ENCODE assay signal across 8 mouse cellular contexts in genomic region chr10:110920368-110920950, GRCm38 (mm10). TPM values are rescaled to one million over a fixed set of nuclear protein-coding genes. Genes with fewer than 3 reads are reported as not detected.
DNase-seq lines count a peak whose midpoint lies in the region; ATAC-seq and TF ChIP-seq lines count a peak whose summit lies in the region.

No protein-coding gene starts in this region.

- intact Hi-C loops in gastrocnemius, adult 2 months (cut with DNase I), result no loop called here

- DNase-seq in gastrocnemius, adult 2 months, result peak; percentile 21
- DNase-seq in gastrocnemius, postnatal 4 days (ENCODE audit: low spot score in 2 of 2), result no peak
- no peak for DNase-seq in ovary, postnatal 36 days (ENCODE audit: low spot score)
- DNase-seq in B cell, adult 2 months, result no peak

- no peaks in the 10 kb centered on the region for H3K9me3 ChIP-seq in forebrain, embryonic 12.5 days
- no peaks in the 10 kb centered on the region for H3K9me3 ChIP-seq in liver, embryonic 12.5 days (replicated peaks)
- no peaks in the 10 kb centered on the region for H3K9me3 ChIP-seq in stomach, embryonic 16.5 days (replicated peaks; ENCODE audit: control insufficient read depth, low read length)

- H3K27me3 ChIP-seq in C2C12 (ENCODE audit: control insufficient read depth, insufficient read depth, insufficient read length), result no peaks in the 10 kb centered on the region
- no peaks in the 10 kb centered on the region for H3K27me3 ChIP-seq in forebrain, embryonic 12.5 days
- H3K27me3 ChIP-seq in liver, embryonic 12.5 days (replicated peaks), result peaks cover 23% of the 10 kb centered on the region
- no peaks in the 10 kb centered on the region for H3K27me3 ChIP-seq in stomach, embryonic 16.5 days (ENCODE audit: control insufficient read depth, insufficient read depth, low read length)

- peaks cover 31% of the 10 kb centered on the region for H3K4me1 ChIP-seq in forebrain, embryonic 12.5 days
- peaks cover 26% of the 10 kb centered on the region for H3K4me1 ChIP-seq in liver, embryonic 12.5 days
- peaks cover 21% of the 10 kb centered on the region for H3K4me1 ChIP-seq in stomach, embryonic 16.5 days (ENCODE audit: control insufficient read depth, insufficient read depth, low read length)

- peaks cover 13% of the 10 kb centered on the region for H3K36me3 ChIP-seq in C2C12 (ENCODE audit: control insufficient read depth, insufficient read depth)
- H3K36me3 ChIP-seq in forebrain, embryonic 12.5 days (replicated peaks), result no peaks in the 10 kb centered on the region
- no peaks in the 10 kb centered on the region for H3K36me3 ChIP-seq in liver, embryonic 12.5 days
- H3K36me3 ChIP-seq in stomach, embryonic 16.5 days (ENCODE audit: control insufficient read depth, insufficient read depth, low read length), result no peaks in the 10 kb centered on the region

- peak overlapping the region; percentile 89 for H3K4me2 ChIP-seq in forebrain, embryonic 12.5 days
- H3K4me2 ChIP-seq in liver, embryonic 12.5 days, result peak overlapping the region; percentile 91
- H3K4me2 ChIP-seq in stomach, embryonic 16.5 days (ENCODE audit: low read depth, low read length), result peak overlapping the region; percentile 82

- peak overlapping the region; percentile 84 for H3K4me3 ChIP-seq in gastrocnemius, adult 2 months
- H3K4me3 ChIP-seq in C2C12 (ENCODE audit: insufficient read depth, poor library complexity, severe bottlenecking), result peak overlapping the region; percentile 76
- peak overlapping the region; percentile 66 for H3K4me3 ChIP-seq in forebrain, embryonic 12.5 days (replicated peaks)
- H3K4me3 ChIP-seq in liver, embryonic 12.5 days, result peak overlapping the region; percentile 64
- H3K4me3 ChIP-seq in stomach, embryonic 16.5 days (replicated peaks; ENCODE audit: low read length), result peak overlapping the region; percentile 61

- WGBS in forebrain, embryonic 12.5 days, result 1% methylated on average over 15 of the region's 15 CpGs
- 4% methylated on average over 15 of the region's 15 CpGs for WGBS in liver, embryonic 12.5 days (ENCODE audit: insufficient replicate concordance)
- WGBS in stomach, embryonic 16.5 days, result under 1% methylated on average over 15 of the region's 15 CpGs

- H3ac ChIP-seq in C2C12 (ENCODE audit: control insufficient read depth, insufficient read length, low read depth), result peak overlapping the region; percentile 86

- TF ChIP-seq CTCF in gastrocnemius, adult 2 months (IDR thresholded peaks at IDR 0.05), result no peak
- no peak for TF ChIP-seq CTCF in C2C12 (IDR thresholded peaks at IDR 0.05; ENCODE audit: control insufficient read depth, insufficient read depth, insufficient read length)

- peaks cover 47% of the 10 kb centered on the region for H3K79me3 ChIP-seq in C2C12 (ENCODE audit: low read depth)

- ATAC-seq in forebrain, embryonic 12.5 days (ENCODE audit: low FRiP score), result peak; percentile 62
- peak; percentile 67 for ATAC-seq in liver, embryonic 12.5 days
- ATAC-seq in stomach, embryonic 16.5 days (ENCODE audit: insufficient read depth, low FRiP score), result peak; percentile 18

- peak overlapping the region; percentile 78 for H3K9ac ChIP-seq in forebrain, embryonic 12.5 days
- peak overlapping the region; percentile 70 for H3K9ac ChIP-seq in liver, embryonic 12.5 days
- peak overlapping the region; percentile 84 for H3K9ac ChIP-seq in stomach, embryonic 16.5 days (ENCODE audit: low read length)

- peaks cover 53% of the 10 kb centered on the region for H3K79me2 ChIP-seq in C2C12 (ENCODE audit: control insufficient read depth, insufficient read depth)

- peak overlapping the region; percentile 89 for H3K27ac ChIP-seq in gastrocnemius, adult 2 months
- H3K27ac ChIP-seq in forebrain, embryonic 12.5 days, result peak overlapping the region; percentile 84
- peak overlapping the region; percentile 16 for H3K27ac ChIP-seq in liver, embryonic 12.5 days
- peak overlapping the region; percentile 95 for H3K27ac ChIP-seq in stomach, embryonic 16.5 days (ENCODE audit: low read length)

TF ChIP-seq in C2C12, 6 proteins besides CTCF, POLR2A, EP300 and RAD21:
- no peak for TF ChIP-seq MYOD1 (IDR thresholded peaks at IDR 0.05; ENCODE audit: control insufficient read depth, insufficient read length, low read depth)
TF ChIP-seq in C2C12: peak in this region for 0.

RNA-seq across cellular contexts. Expression of gene Csrp2, which starts 0.9 kb away (rescaled TPM):
- total RNA-seq in gastrocnemius, adult 2 months (2021), result 1 to 10 TPM; 4.1 to 6.2 TPM
- total RNA-seq in gastrocnemius, postnatal 4 days (2021), result 100 to 1,000 TPM in 1 of 2 experiments, 10 to 100 TPM in 1; 92.7 to 105 TPM
- 398 TPM for polyA plus RNA-seq in C2C12 (2012; fragmentation: generic; extraction: Trizol)
- 128 and 164 TPM in 2 replicates for polyA plus RNA-seq in forebrain, embryonic 12.5 days (2016; fragmentation: Nextera tagmentation; extraction: Ambion mirVana)
- polyA plus RNA-seq in liver, embryonic 12.5 days (2016; fragmentation: Nextera tagmentation; extraction: Ambion mirVana), result 26.2 and 27.5 TPM in 2 replicates
- 208 and 209 TPM in 2 replicates for polyA plus RNA-seq in stomach, embryonic 16.5 days (2015; fragmentation: Nextera tagmentation; extraction: Ambion mirVana)

Comparison
In these comparisons a context has a peak if more than half of its experiments do, and no peak if none do; other contexts are left out.
1. H3K27ac ChIP-seq: peak in every context shown above with its lines; median percentile 95 in stomach, embryonic 16.5 days; 89 in gastrocnemius, adult 2 months; 84 in forebrain, embryonic 12.5 days; 16 in liver, embryonic 12.5 days.